Comparison of ENCODE assay signal across 20 mouse cellular contexts in genomic region chr9:86782836-86783235, GRCm38 (mm10). TPM values are rescaled to one million over a fixed set of nuclear protein-coding genes. Genes with fewer than 3 reads are reported as not detected.
"Had no signal": no experiment of that assay in that cellular context is flagged by ENCODE, and none has a peak within 500 bp of the region (broad histone marks: within the 10 kb centered on the region; RNA-seq: fewer than 3 reads in every experiment).

No protein-coding gene starts in this region.

- H3K9me3 ChIP-seq: lung, embryonic 15.5 days; megakaryocyte, embryonic 14.5 days; midbrain, embryonic 13.5 days; midbrain, embryonic 15.5 days; neural tube, embryonic 12.5 days; stomach, embryonic 15.5 days had no signal

- DNase-seq: lung, adult 2 months; lung, postnatal 14 days; lung, postnatal 36 days; right cerebral cortex, postnatal 14 days; thymus, adult 2 months; thymus, postnatal 25 days; thymus, postnatal 4 days had no signal

- H3K27me3 ChIP-seq: lung, embryonic 15.5 days; midbrain, embryonic 13.5 days; midbrain, embryonic 15.5 days; neural tube, embryonic 12.5 days; stomach, embryonic 15.5 days had no signal

- H3K4me1 ChIP-seq: lung, embryonic 15.5 days; megakaryocyte, embryonic 14.5 days; midbrain, embryonic 13.5 days; midbrain, embryonic 15.5 days; neural tube, embryonic 12.5 days; stomach, embryonic 15.5 days had no signal

- H3K27ac ChIP-seq: lung, embryonic 15.5 days; macrophage; midbrain, embryonic 13.5 days; midbrain, embryonic 15.5 days; neural tube, embryonic 12.5 days; stomach, embryonic 15.5 days; stomach, postnatal 0 days had no signal

- H3K36me3 ChIP-seq: lung, embryonic 15.5 days; neural tube, embryonic 12.5 days; stomach, embryonic 15.5 days had no signal

- H3K9ac ChIP-seq: lung, embryonic 15.5 days; midbrain, embryonic 13.5 days; midbrain, embryonic 15.5 days; neural tube, embryonic 12.5 days; stomach, embryonic 15.5 days had no signal

- ATAC-seq: lung, postnatal 0 days; midbrain, embryonic 13.5 days; midbrain, embryonic 15.5 days had no signal

- H3K4me3 ChIP-seq: lung, embryonic 15.5 days; megakaryocyte, embryonic 14.5 days; midbrain, embryonic 13.5 days; midbrain, embryonic 15.5 days; neural tube, embryonic 12.5 days; stomach, embryonic 15.5 days had no signal

- H3K4me2 ChIP-seq: lung, embryonic 15.5 days; midbrain, embryonic 11.5 days; midbrain, embryonic 13.5 days; midbrain, embryonic 15.5 days; neural tube, embryonic 12.5 days; stomach, embryonic 15.5 days had no signal

RNA-seq across cellular contexts. Expression of gene Prss35, which starts 39.4 kb away (rescaled TPM):
- total RNA-seq: megakaryocyte progenitor cell, adult 5-6 weeks; monocyte, adult 5-6 weeks; neutrophil, adult 5-6 weeks had no signal
- polyA plus RNA-seq: macrophage had no signal
